Mouse (Mus musculus): ENCODE results near the gene Traip. TPM values are rescaled to one million over a fixed set of nuclear protein-coding genes. Genes with fewer than 3 reads are reported as not detected.

Traip gene
- polyA plus RNA-seq, 1 experiment from 2014 or later = 20.4 TPM

- peaks cover 11% of the 10 kb centered on the region for H3K4me1 ChIP-seq (ENCODE audit: control insufficient read depth, insufficient read depth, low read length)
- H3K4me3 ChIP-seq (replicated peaks; ENCODE audit: low read length) = no peak overlapping the region
- no peak overlapping the region for H3K9ac ChIP-seq (ENCODE audit: low read length)
- H3K27me3 ChIP-seq (ENCODE audit: control insufficient read depth, insufficient read depth, low read length) = no peaks in the 10 kb centered on the region
- H3K9me3 ChIP-seq (replicated peaks; ENCODE audit: control insufficient read depth, low read length) = no peaks in the 10 kb centered on the region
- WGBS = 76% methylated on average over 10 of the region's 10 CpGs
- H3K36me3 ChIP-seq (ENCODE audit: control insufficient read depth, insufficient read depth, low read length) = no peaks in the 10 kb centered on the region
- peak overlapping the region; percentile 83 for H3K27ac ChIP-seq (ENCODE audit: low read length)
- ATAC-seq (ENCODE audit: insufficient read depth, low FRiP score) = peak; percentile 42; the same call in 1 of the 2 replicates
- no peak overlapping the region; the same call in 1 of the 2 replicates for H3K4me2 ChIP-seq (ENCODE audit: low read depth, low read length)
Measured at GRCm38 (mm10) chr9:107974491-107975171, 24.7 kb downstream of the Traip start.

- Histone ChIP-seq H3K36me3 (ENCODE audit: control insufficient read depth, insufficient read depth, low read length) (no peaks in the 10 kb centered on the region), H3K9me3 (replicated peaks; ENCODE audit: control insufficient read depth, low read length) (no peaks in the 10 kb centered on the region), H3K9ac (ENCODE audit: low read length) (peak within 1 kb of the TSS; percentile 63), H3K4me1 (ENCODE audit: control insufficient read depth, insufficient read depth, low read length) (peaks cover 13% of the 10 kb centered on the region), H3K27ac (ENCODE audit: low read length) (peak within 1 kb of the TSS; percentile 83), H3K4me3 (replicated peaks; ENCODE audit: low read length) (peak within 1 kb of the TSS; percentile 34), H3K4me2 (ENCODE audit: low read depth, low read length) (peak within 1 kb of the TSS; percentile 38), H3K27me3 (ENCODE audit: control insufficient read depth, insufficient read depth, low read length) (no peaks in the 10 kb centered on the region)
- WGBS = 63% methylated on average over 12 of the region's 12 CpGs
- ATAC-seq (ENCODE audit: insufficient read depth, low FRiP score) = peak; percentile 61; the same call in 1 of the 2 replicates
Measured at GRCm38 (mm10) chr9:107975399-107976386, 25.8 kb downstream of the Traip start, which contains the start of gene Uba7. Gene Uba7 (plus strand): TSS chr9:107975505.

DNA sequence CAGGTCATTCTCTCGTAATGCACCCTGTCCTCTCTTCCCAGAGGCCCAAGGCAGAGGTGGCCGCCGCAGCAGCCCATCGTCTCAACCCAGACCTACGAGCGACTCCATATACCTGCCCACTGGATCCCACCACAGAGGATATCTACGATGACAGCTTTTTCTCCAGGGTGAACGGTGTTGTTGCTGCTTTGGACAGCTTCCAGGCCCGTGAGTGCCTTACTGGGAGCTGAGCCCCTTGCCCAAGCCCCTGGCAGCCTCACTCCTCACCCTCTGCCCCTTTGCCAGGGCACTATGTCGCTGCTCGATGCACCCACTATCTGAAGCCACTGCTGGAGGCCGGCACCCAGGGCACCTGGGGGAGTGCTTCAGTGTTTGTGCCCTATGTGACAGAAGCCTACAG, 28.9 kb downstream of the Traip start:
- no peak overlapping the region for H3K9ac ChIP-seq (ENCODE audit: low read length)
- H3K4me1 ChIP-seq (ENCODE audit: control insufficient read depth, insufficient read depth, low read length) = peaks cover 41% of the 10 kb centered on the region
- no peaks in the 10 kb centered on the region for H3K36me3 ChIP-seq (ENCODE audit: control insufficient read depth, insufficient read depth, low read length)
- H3K4me2 ChIP-seq (ENCODE audit: low read depth, low read length) = no peak overlapping the region
- H3K27ac ChIP-seq (ENCODE audit: low read length) = no peak overlapping the region
- no peak for ATAC-seq (ENCODE audit: insufficient read depth, low FRiP score)
- no peaks in the 10 kb centered on the region for H3K9me3 ChIP-seq (replicated peaks; ENCODE audit: control insufficient read depth, low read length)
- H3K4me3 ChIP-seq (replicated peaks; ENCODE audit: low read length) = no peak overlapping the region
- no peaks in the 10 kb centered on the region for H3K27me3 ChIP-seq (ENCODE audit: control insufficient read depth, insufficient read depth, low read length)
- 86% methylated on average over 12 of the region's 12 CpGs for WGBS

DNA sequence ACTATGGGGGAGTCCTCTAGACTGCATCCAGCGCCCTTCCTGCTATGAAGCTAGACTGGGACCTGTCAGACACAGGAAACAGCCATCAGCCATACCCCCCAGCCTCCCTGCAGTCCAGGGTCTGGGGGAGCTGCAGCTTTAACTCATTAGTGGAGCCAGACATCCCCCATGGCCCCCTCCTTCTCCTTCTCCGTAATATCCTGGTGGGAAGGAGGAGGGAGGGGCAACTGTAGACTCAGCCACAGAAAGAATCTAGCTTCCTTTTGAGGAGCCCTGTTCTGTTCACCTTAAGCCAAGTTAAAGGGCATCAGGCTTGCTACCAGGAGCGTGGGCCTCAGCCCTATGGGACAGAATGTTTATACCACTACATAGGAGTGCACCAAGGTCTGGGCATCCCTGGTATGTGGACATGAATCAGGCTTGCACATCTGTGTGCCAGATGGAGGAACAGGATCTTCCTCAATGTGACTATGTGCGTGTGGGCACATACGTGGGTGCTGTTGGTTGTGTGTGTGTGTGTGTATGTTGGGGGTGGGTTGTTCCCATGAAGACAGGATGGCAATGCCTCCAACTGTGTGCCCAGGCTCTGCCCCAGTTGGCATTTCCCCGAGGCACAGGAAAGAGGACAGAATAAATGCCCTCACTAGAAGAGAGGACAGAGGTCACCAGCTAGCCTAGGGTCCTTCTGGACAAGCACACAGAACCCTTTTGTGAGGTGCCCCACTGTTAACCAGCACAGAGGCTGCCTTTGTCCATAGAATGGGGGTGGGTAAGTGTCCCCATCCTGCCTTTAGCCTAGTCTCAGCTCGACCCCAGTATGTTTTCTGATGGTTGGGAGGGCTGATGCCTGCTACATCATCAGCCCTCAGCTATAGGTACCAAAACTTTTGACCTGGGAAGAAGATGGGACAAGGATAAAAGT, 32.0 kb downstream of the Traip start:
- peak overlapping the region; percentile 81 for H3K9ac ChIP-seq (ENCODE audit: low read length)
- peak overlapping the region; percentile 65 for H3K4me3 ChIP-seq (replicated peaks; ENCODE audit: low read length)
- 26% methylated on average over 7 of the region's 7 CpGs for WGBS

GRCm38 (mm10) chr9:107982681-107983346, 32.9 kb downstream of the Traip start, which contains the start of gene Gm20661:
Gene Gm20661 (plus strand): TSS chr9:107983058.
- 20% methylated on average over 14 of the region's 14 CpGs for WGBS
- peak; percentile 78 for ATAC-seq (ENCODE audit: insufficient read depth, low FRiP score)

More for the DNA sequence above, 32.0 kb downstream of the Traip start:
- H3K4me2 ChIP-seq (ENCODE audit: low read depth, low read length) = peak overlapping the region; percentile 81
- H3K27me3 ChIP-seq (ENCODE audit: control insufficient read depth, insufficient read depth, low read length) = no peaks in the 10 kb centered on the region
- H3K9me3 ChIP-seq (replicated peaks; ENCODE audit: control insufficient read depth, low read length) = no peaks in the 10 kb centered on the region
- peak; percentile 22; the same call in 1 of the 2 replicates for ATAC-seq (ENCODE audit: insufficient read depth, low FRiP score)
- peak overlapping the region; percentile 100 for H3K27ac ChIP-seq (ENCODE audit: low read length)
- no peaks in the 10 kb centered on the region for H3K36me3 ChIP-seq (ENCODE audit: control insufficient read depth, insufficient read depth, low read length)
- peaks cover 43% of the 10 kb centered on the region for H3K4me1 ChIP-seq (ENCODE audit: control insufficient read depth, insufficient read depth, low read length)

GRCm38 (mm10) chr9:107983421-107983890, 33.5 kb downstream of the Traip start:
- H3K4me1 ChIP-seq (ENCODE audit: control insufficient read depth, insufficient read depth, low read length) = peaks cover 45% of the 10 kb centered on the region
- peak; percentile 72 for ATAC-seq (ENCODE audit: insufficient read depth, low FRiP score)
- H3K27ac ChIP-seq (ENCODE audit: low read length) = peak overlapping the region; percentile 100
- H3K4me3 ChIP-seq (replicated peaks; ENCODE audit: low read length) = peak overlapping the region; percentile 65
- H3K9ac ChIP-seq (ENCODE audit: low read length) = peak overlapping the region; percentile 81
- WGBS = 13% methylated on average over 4 of the region's 4 CpGs
- H3K4me2 ChIP-seq (ENCODE audit: low read depth, low read length) = peak overlapping the region; percentile 81
- H3K36me3 ChIP-seq (ENCODE audit: control insufficient read depth, insufficient read depth, low read length) = no peaks in the 10 kb centered on the region
- H3K27me3 ChIP-seq (ENCODE audit: control insufficient read depth, insufficient read depth, low read length) = no peaks in the 10 kb centered on the region
- H3K9me3 ChIP-seq (replicated peaks; ENCODE audit: control insufficient read depth, low read length) = no peaks in the 10 kb centered on the region

More at GRCm38 (mm10) chr9:107982681-107983346, 32.9 kb downstream of the Traip start, which contains the start of gene Gm20661:
- Histone ChIP-seq H3K9ac (ENCODE audit: low read length) (peak within 1 kb of the TSS; percentile 81), H3K36me3 (ENCODE audit: control insufficient read depth, insufficient read depth, low read length) (no peaks in the 10 kb centered on the region), H3K4me3 (replicated peaks; ENCODE audit: low read length) (peak within 1 kb of the TSS; percentile 65), H3K4me1 (ENCODE audit: control insufficient read depth, insufficient read depth, low read length) (peaks cover 45% of the 10 kb centered on the region), H3K4me2 (ENCODE audit: low read depth, low read length) (peak within 1 kb of the TSS; percentile 81), H3K9me3 (replicated peaks; ENCODE audit: control insufficient read depth, low read length) (no peaks in the 10 kb centered on the region), H3K27ac (ENCODE audit: low read length) (peak within 1 kb of the TSS; percentile 100), H3K27me3 (ENCODE audit: control insufficient read depth, insufficient read depth, low read length) (no peaks in the 10 kb centered on the region)

DNA sequence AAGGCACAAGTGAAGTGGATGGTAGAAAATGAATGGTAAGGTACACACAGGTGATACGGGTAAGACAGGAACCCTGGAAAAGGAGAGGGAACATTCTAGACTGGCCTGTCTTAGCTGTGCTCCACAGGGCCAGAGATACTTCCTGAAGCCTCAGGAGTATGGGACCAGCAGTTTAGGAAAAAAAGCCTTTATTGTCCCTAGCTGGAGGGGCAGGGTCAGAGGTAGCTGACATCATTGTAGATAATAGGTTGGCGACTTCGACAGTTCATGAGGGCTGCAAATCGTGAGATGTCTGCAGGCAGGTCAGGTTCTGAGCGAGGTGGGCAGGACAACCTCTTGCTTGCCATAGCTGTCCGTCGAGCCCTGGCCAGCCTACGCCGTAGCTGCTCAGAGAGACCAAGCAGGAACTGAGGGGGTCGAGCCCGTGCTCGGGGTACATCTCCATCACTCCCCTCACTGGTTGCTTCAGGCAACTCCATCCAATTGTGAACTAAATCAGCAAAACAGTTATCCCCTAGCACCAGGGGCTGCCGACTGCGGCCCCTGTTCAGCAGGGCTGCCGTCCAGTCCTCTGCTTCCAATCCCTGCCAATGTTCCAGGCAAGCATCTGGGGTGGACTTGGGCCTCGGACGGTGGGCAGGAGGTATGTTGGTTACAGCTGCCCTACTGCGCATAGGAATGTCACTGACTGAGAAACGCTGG, 34.3 kb downstream of the Traip start:
- 48% methylated on average over 19 of the region's 19 CpGs for WGBS
- Histone ChIP-seq H3K9me3 (replicated peaks; ENCODE audit: control insufficient read depth, low read length) (no peaks in the 10 kb centered on the region), H3K9ac (ENCODE audit: low read length) (peak overlapping the region; percentile 81), H3K27me3 (ENCODE audit: control insufficient read depth, insufficient read depth, low read length) (no peaks in the 10 kb centered on the region), H3K4me2 (ENCODE audit: low read depth, low read length) (peak overlapping the region; percentile 81), H3K4me1 (ENCODE audit: control insufficient read depth, insufficient read depth, low read length) (peaks cover 45% of the 10 kb centered on the region), H3K36me3 (ENCODE audit: control insufficient read depth, insufficient read depth, low read length) (no peaks in the 10 kb centered on the region), H3K4me3 (replicated peaks; ENCODE audit: low read length) (peak overlapping the region; percentile 65), H3K27ac (ENCODE audit: low read length) (peak overlapping the region; percentile 100)
- ATAC-seq (ENCODE audit: insufficient read depth, low FRiP score) = no peak
